Mouse (Mus musculus): ENCODE data around the gene Arid1a.
"Not testable (repeated sequence)": the region's sequence is repeated elsewhere in the genome, so short reads cannot be mapped to it uniquely, and the experiment has no call there.

The Arid1a gene

DNA sequence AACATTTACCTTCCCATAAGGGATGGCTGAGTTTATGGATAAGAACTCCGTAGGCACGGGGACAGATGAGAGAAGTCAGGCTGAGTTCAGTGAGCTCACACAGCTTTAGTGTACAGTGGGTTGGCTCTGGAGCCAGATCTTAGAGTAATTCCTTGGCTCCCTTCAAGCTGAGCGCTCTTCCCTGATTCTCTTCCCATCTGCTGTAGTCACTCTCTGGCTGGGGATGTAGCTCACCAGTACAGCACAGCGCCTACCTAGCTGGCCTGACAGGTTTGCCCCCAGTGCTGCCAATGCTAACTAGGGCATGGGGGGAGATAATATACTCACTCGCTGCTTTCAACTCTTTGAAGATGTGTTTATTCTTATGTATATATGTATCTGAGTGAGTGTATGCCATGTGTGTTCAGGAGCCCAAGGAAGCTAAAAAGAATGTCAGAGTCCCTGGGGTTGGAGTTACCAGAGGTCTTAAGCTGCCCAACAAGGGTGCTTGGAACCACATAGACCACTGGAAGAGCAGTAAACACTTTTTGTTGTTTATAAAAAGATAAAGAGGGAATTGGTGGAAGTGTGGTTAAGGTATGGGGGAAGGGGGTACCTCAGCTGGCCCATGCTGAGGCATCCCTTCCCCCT lies 98.6 kb downstream of the Arid1a start:
- in situ Hi-C loops (cut with MboI; ENCODE audit: low sequenced_read_pairs): no loop called here

- in situ Hi-C loops (cut with MboI; ENCODE audit: low sequenced_read_pairs): no loop called here
These were observed 99.6 kb downstream of the Arid1a start for GRCm38 (mm10) chr4:133656997-133657396.

- in situ Hi-C loops (cut with MboI; ENCODE audit: low sequenced_read_pairs): no loop called here
These were observed 100.3 kb downstream of the Arid1a start for GRCm38 (mm10) chr4:133656294-133656693.

DNA sequence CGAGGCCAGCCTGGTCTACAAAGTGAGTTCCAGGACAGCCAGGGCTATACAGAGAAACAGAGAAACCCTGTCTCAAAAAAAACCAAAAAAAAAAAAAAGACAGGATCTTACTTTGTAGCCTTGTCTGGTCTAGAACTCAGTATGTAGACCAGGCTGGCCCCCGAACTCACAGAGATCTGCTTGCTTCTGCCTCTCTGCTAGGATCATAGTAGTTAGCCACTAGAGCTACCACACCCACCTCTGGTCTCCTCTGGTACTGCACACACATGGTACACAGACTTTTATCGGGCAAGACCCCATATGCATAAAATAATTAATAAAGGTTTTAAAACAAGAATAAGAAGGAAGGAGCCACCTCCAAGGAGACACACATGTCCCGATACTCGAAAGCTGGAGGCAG lies 102.5 kb downstream of the Arid1a start:
- in situ Hi-C loops (cut with MboI; ENCODE audit: low sequenced_read_pairs): not testable (repeated sequence)

GRCm38 (mm10) chr4:133652746-133653145 lies 103.8 kb downstream of the Arid1a start:
- in situ Hi-C loops (cut with MboI; ENCODE audit: low sequenced_read_pairs): no loop called here

GRCm38 (mm10) chr4:133651986-133652385 lies 104.6 kb downstream of the Arid1a start:
- in situ Hi-C loops (cut with MboI; ENCODE audit: low sequenced_read_pairs): no loop called here

- in situ Hi-C loops (cut with MboI; ENCODE audit: low sequenced_read_pairs): no loop called here
These were observed 105.1 kb downstream of the Arid1a start for GRCm38 (mm10) chr4:133651445-133651844.

DNA sequence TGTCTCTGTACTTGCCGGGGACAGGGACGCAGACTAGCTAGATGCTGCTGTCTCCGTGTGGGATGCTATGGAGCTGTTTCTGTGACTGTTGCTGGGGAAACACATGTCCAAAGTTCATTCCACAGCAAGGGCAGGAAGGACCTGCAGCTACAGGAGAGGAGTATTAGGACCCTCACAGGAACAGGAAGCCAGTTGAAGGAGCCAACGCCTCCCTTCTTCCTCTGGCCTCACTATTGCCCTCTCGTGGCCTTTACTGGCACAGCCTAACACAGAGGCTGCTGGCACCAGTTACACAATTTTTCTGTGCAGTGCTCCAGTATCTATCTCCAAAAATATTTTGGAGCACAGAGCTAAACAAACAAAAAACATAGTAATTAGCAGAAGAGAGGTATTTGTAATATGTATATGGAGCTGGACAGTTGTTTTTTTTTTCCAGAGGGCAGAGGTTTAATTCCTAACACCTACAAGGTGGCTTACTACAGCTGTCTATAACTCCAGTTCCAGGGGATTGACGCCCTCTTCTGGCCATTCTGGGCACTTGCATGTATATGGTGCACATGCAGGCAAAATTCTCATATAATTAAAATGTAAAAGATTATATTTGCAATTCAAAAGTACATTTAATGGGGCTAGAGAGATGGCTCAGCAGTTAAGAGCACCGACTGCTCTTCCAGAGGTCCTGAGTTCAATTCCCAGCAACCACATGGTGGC lies 106.4 kb downstream of the Arid1a start, which contains the start of gene Zdhhc18:
Zdhhc18 (minus strand) TSS at position 166 of the 711 bp plus-strand sequence.
- in situ Hi-C loops (cut with MboI; ENCODE audit: low sequenced_read_pairs): no loop called here

DNA sequence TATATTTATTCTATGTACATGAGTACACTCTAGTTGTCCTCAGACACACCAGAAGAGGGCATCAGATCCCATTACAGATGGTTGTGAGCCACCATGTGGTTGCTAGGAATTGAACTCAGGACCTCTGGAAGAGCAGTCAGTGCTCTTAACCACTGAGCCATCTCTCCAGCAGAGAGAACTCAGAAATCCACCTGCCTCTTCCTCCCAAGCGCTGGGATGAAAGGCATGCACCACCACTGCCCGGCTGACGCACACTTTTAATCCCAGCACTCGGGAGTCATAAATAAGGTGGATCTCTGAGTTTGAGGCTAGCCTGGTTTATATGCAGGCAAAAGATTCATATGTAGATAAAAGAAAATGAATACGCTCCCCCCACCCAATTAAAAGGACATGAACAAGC lies 107.1 kb downstream of the Arid1a start:
- in situ Hi-C loops (cut with MboI; ENCODE audit: low sequenced_read_pairs): not testable (repeated sequence)

- in situ Hi-C loops (cut with MboI; ENCODE audit: low sequenced_read_pairs): no loop called here
These were observed 110.9 kb downstream of the Arid1a start for GRCm38 (mm10) chr4:133645680-133646079.

- in situ Hi-C loops (cut with MboI; ENCODE audit: low sequenced_read_pairs): no loop called here
These were observed 111.4 kb downstream of the Arid1a start for GRCm38 (mm10) chr4:133645195-133645594.

GRCm38 (mm10) chr4:133634043-133634410 lies 122.5 kb downstream of the Arid1a start:
- in situ Hi-C loops (cut with MboI; ENCODE audit: low sequenced_read_pairs): no loop called here

DNA sequence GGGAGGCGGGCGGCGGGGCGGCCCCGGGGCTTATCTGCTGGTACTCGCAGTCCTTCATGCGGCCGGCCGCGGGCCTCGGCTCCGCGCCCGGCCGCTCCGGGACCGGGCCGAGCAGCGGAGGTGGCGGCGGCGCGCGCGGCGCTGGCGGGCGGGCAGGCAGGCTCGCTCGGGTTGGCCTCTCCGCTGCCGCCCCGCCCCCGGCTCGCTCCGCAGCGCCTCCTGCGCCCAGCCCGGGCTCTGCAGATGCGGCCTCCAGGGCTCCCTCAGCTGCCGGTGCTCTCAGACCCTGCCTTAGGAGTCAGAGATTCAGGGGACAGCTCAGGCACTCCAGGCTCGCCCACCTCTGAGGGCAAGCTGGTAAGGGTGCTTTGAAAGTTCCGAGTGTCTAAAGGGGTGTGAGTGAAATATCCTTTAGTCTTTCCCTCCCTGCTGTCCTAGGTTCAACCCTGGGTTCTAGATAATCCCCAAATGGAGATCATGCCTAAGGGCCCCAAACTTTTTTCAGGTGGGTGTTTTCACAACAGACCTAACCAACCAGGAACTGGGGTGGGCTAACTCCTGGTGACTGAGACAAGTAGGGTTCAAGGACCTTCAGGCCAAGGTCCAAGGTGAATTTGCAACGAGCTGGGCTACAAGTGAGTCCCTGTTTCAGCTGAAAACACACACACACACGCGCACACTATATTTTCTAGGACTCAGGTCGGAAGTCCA lies 123.1 kb downstream of the Arid1a start:
- in situ Hi-C loops (cut with MboI; ENCODE audit: low sequenced_read_pairs): no loop called here

DNA sequence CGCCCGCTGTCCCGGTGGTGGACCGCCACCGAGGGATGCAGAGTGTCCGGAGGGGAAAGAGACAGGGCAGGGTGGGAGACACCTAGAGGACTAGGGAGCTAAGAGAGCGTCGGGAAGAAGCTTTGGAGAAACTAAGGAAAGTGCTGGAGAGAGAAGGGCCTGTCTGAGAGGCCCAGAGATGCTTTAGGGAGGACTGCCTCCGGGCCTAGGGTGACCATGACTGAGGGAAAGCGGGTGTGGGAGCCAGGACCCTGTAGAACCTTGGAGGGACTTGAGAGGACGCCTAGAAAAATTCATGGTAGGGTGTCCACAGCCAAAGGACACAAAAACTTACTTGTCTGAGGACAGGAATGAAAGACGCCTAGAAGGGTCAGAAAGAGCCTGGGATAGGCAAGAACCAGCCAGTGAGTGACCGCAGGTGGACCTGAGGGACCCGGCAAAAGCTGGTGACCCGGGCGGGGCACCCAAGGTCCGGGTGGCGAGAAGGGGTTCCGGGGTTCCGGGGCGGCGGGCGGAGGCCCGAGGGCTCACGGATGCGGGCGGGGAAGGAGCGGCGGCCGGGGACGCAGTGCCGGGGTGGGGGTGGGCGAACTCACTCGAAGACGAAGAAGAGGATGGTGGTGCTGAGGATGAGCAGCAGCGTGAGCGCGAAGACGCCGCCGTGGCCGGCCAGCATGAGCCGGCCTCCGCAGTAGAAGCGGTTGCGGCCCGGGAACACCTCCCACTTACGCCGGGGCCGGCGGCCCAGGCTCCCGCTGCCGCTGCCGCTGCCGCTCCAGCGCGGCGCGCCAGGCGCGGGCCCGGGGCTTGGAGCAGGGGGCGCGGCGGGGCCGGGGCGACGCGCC lies 123.9 kb downstream of the Arid1a start:
- in situ Hi-C loops (cut with MboI; ENCODE audit: low sequenced_read_pairs): no loop called here

DNA sequence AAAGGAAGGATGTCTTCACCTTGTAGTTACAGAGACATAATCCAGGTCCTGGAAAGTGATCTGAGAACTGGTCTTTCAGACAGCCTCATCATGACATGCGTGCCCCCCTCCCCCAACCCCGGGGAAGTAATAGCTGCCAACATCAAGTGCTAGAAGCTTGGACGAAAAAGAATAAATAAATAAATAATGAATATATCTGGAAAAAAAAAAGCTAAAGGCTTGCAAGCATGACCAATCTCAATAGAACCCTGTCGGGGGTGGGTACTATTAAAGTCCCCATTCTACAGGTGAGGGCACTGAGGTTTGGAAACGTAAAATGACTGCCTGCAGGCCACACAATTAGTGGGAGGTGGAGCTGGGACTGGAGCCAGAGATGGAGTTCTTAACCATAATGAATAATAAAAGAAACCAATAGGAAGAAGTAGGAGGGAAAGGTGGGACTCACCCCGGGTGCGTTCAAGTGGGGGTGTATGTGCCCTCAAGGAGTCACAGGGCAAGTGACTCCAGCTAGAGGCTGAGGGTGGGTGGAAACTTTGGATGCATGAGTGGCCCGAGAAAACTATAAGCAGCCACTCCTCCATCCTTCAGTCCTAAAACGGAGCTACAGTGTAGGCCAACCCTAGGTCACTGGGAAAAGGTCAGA lies 124.7 kb downstream of the Arid1a start:
- in situ Hi-C loops (cut with MboI; ENCODE audit: low sequenced_read_pairs): no loop called here

GRCm38 (mm10) chr4:133631071-133631768 lies 125.3 kb downstream of the Arid1a start:
- in situ Hi-C loops (cut with MboI; ENCODE audit: low sequenced_read_pairs): no loop called here

DNA sequence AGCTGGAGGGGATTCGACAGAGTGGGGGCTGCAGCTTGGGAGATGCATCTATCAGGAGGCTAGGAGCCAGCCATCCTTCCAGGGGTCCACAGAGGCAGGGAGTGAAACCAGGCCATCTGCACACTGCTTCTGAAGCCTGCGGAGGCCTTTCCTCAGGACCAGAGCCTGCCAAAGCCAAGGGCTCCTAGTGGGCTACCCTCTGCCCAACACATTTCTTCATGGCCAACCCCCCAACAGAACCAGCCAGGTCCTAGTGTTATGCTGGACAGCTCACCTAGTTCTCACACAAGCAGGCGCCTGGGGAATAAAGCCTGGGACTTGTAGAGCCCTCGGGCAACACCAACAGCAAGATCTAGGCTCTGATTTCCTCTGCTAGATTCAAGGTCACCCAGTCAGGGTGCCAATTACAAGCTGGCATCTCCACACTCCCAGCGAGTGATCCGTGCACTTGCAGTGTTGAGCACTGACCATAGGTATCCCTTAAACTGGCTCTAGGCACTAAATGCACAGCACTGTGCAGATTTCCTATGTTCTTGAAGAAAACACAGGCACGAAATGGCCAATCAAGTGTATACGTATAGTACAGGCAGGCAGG lies 126.1 kb downstream of the Arid1a start:
- in situ Hi-C loops (cut with MboI; ENCODE audit: low sequenced_read_pairs): no loop called here

- in situ Hi-C loops (cut with MboI; ENCODE audit: low sequenced_read_pairs): no loop called here
These were observed 127.4 kb downstream of the Arid1a start for GRCm38 (mm10) chr4:133629191-133629590.

All from CH12F3 (cell line).